Mouse (Mus musculus): Measurements from ENCODE around the gene Mansc4.

Mansc4 gene

GRCm38 (mm10) chr6:147079919-147080318 lies 6.9 kb downstream of the Mansc4 start:
- DNase-seq (ENCODE audit: low spot score), result no peak

GRCm38 (mm10) chr6:147076878-147077277 lies 10.0 kb downstream of the Mansc4 start:
- no peak for DNase-seq (ENCODE audit: low spot score)

- DNase-seq (ENCODE audit: low spot score), result no peak
Observed at GRCm38 (mm10) chr6:147075808-147076387, 10.9 kb downstream of the Mansc4 start.

GRCm38 (mm10) chr6:147064944-147065261 lies 21.9 kb downstream of the Mansc4 start:
- peak; percentile 84 for DNase-seq (ENCODE audit: low spot score)

- peak; percentile 23 for DNase-seq (ENCODE audit: low spot score)
Observed at GRCm38 (mm10) chr6:147064226-147064943, 22.4 kb downstream of the Mansc4 start.

GRCm38 (mm10) chr6:147062694-147063093 lies 24.1 kb downstream of the Mansc4 start:
- no peak for DNase-seq (ENCODE audit: low spot score)

GRCm38 (mm10) chr6:147062034-147062433 lies 24.8 kb downstream of the Mansc4 start:
- no peak for DNase-seq (ENCODE audit: low spot score)

GRCm38 (mm10) chr6:147061630-147062029 lies 25.2 kb downstream of the Mansc4 start:
- no peak for DNase-seq (ENCODE audit: low spot score)

- DNase-seq (ENCODE audit: low spot score), result no peak
Observed at GRCm38 (mm10) chr6:147059326-147059725, 27.5 kb downstream of the Mansc4 start.

- DNase-seq (ENCODE audit: low spot score), result no peak
Observed at GRCm38 (mm10) chr6:147055374-147055977, 31.4 kb downstream of the Mansc4 start.

GRCm38 (mm10) chr6:147053785-147054646 lies 32.8 kb downstream of the Mansc4 start:
- DNase-seq (ENCODE audit: low spot score), result no peak

- DNase-seq (ENCODE audit: low spot score), result no peak
Observed at GRCm38 (mm10) chr6:147052440-147052839, 34.4 kb downstream of the Mansc4 start.

GRCm38 (mm10) chr6:147051666-147052065 lies 35.2 kb downstream of the Mansc4 start:
- no peak for DNase-seq (ENCODE audit: low spot score)

- no peak for DNase-seq (ENCODE audit: low spot score)
Observed at GRCm38 (mm10) chr6:147049239-147049805, 37.5 kb downstream of the Mansc4 start.

- no peak for DNase-seq (ENCODE audit: low spot score)
Observed at GRCm38 (mm10) chr6:147043633-147044032, 43.2 kb downstream of the Mansc4 start.

GRCm38 (mm10) chr6:147042291-147043290 lies 44.2 kb downstream of the Mansc4 start, which contains the start of gene Mrps35:
Gene Mrps35 (plus strand): TSS chr6:147042764.
- peak; percentile 96 for DNase-seq (ENCODE audit: low spot score)

GRCm38 (mm10) chr6:147032303-147032925 lies 54.4 kb downstream of the Mansc4 start, which contains the start of gene Rep15:
Gene Rep15 (plus strand): TSS chr6:147032584.
- DNase-seq (ENCODE audit: low spot score), result no peak

- no peak for DNase-seq (ENCODE audit: low spot score)
Observed at GRCm38 (mm10) chr6:147030096-147030885, 56.5 kb downstream of the Mansc4 start.

GRCm38 (mm10) chr6:147029591-147029990 lies 57.2 kb downstream of the Mansc4 start:
- no peak for DNase-seq (ENCODE audit: low spot score)
